Mouse (Mus musculus): Measurements from ENCODE around the gene Fuk. TPM values are rescaled to one million over a fixed set of nuclear protein-coding genes. Genes with fewer than 3 reads are reported as not detected.
"Not testable (repeated sequence)": the region's sequence is repeated elsewhere in the genome, so short reads cannot be mapped to it uniquely, and the experiment has no call there.

Gene Fuk
- polyA plus RNA-seq, 1 experiment = 22.1 TPM

DNA sequence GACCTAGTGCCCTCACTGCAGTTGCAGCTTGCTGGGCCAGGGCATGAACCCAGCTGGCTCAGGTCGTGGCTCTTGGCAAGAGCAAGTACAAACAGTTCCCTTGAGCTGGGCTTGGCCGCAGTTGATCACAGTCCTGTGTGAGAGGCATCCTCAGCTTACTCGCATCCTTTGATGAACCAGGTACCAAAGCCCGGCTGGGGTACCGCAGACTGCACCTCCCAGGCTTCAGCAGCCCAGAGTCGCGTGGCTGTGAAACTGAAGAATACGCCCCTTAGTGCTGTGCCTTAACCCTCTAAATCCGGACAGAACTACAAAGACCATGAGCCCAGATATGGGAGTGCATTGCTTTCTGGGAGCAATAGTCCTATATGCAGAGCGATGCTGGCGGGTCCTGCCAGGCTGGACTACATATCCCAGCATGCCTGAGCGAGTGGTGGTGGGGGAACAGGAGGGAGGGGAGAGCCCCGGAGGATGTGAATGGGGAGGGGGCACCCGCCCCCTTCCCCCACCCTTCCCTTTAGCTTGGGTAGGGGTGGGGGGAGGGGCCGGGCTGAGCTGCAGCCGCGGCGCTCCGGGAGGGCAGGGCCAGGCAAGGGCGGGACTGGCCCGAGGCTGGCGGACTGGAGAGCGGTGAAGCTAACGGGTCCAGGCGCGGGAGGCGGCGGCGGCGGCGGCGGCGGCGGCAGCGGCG, 17.2 kb upstream of the Fuk start, which contains the start of gene St3gal2:
St3gal2 (plus strand) TSS at position 582 of the 691 bp plus-strand sequence.
- Histone ChIP-seq H3K4me3 (ENCODE audit: control insufficient read depth, insufficient read depth, low read length) (peak within 1 kb of the TSS; percentile 51), H3K4me1 (replicated peaks; ENCODE audit: control insufficient read depth, insufficient read depth, low read length) (peaks cover 14% of the 10 kb centered on the region), H3K36me3 (ENCODE audit: control insufficient read depth, insufficient read depth, low read length) (no peaks in the 10 kb centered on the region), H3K27me3 (ENCODE audit: control insufficient read depth, insufficient read depth, low read length) (no peaks in the 10 kb centered on the region), H3K27ac (ENCODE audit: control insufficient read depth, insufficient read depth, low read length) (no peak within 1 kb of the TSS)
- peak; percentile 84 for DNase-seq
- TF ChIP-seq POLR2A (IDR thresholded peaks at IDR 0.05; ENCODE audit: control insufficient read depth, extremely low read depth, insufficient read depth, low read length, poor library complexity) = peak; percentile 13; the same call in 1 of the 2 replicates
- no peak for TF ChIP-seq CTCF (IDR thresholded peaks at IDR 0.05; ENCODE audit: borderline replicate concordance, control insufficient read depth, extremely low read depth, insufficient read depth, low read length, poor library complexity)
- 1% methylated on average over 36 of the region's 36 CpGs for WGBS

- H3K27me3 ChIP-seq (ENCODE audit: control insufficient read depth, insufficient read depth, low read length) = no peaks in the 10 kb centered on the region
- H3K36me3 ChIP-seq (ENCODE audit: control insufficient read depth, insufficient read depth, low read length) = no peaks in the 10 kb centered on the region
- H3K27ac ChIP-seq (ENCODE audit: control insufficient read depth, insufficient read depth, low read length) = no peak overlapping the region
- TF ChIP-seq CTCF (IDR thresholded peaks at IDR 0.05; ENCODE audit: borderline replicate concordance, control insufficient read depth, extremely low read depth, insufficient read depth, low read length, poor library complexity) (no peak), POLR2A (IDR thresholded peaks at IDR 0.05; ENCODE audit: control insufficient read depth, extremely low read depth, insufficient read depth, low read length, poor library complexity) (no peak)
- peaks cover 14% of the 10 kb centered on the region for H3K4me1 ChIP-seq (replicated peaks; ENCODE audit: control insufficient read depth, insufficient read depth, low read length)
- DNase-seq = no peak
- WGBS = 31% methylated on average over 8 of the region's 8 CpGs
- no peak overlapping the region for H3K4me3 ChIP-seq (ENCODE audit: control insufficient read depth, insufficient read depth, low read length)
These were observed 16.2 kb upstream of the Fuk start for GRCm38 (mm10) chr8:110918460-110918859.

GRCm38 (mm10) chr8:110918027-110918426, 15.7 kb upstream of the Fuk start:
- peaks cover 14% of the 10 kb centered on the region for H3K4me1 ChIP-seq (replicated peaks; ENCODE audit: control insufficient read depth, insufficient read depth, low read length)
- no peaks in the 10 kb centered on the region for H3K27me3 ChIP-seq (ENCODE audit: control insufficient read depth, insufficient read depth, low read length)
- 77% methylated on average over 11 of the region's 11 CpGs for WGBS
- DNase-seq = no peak
- no peak for TF ChIP-seq POLR2A (IDR thresholded peaks at IDR 0.05; ENCODE audit: control insufficient read depth, extremely low read depth, insufficient read depth, low read length, poor library complexity)
- no peak for TF ChIP-seq CTCF (IDR thresholded peaks at IDR 0.05; ENCODE audit: borderline replicate concordance, control insufficient read depth, extremely low read depth, insufficient read depth, low read length, poor library complexity)
- no peak overlapping the region for H3K27ac ChIP-seq (ENCODE audit: control insufficient read depth, insufficient read depth, low read length)
- H3K36me3 ChIP-seq (ENCODE audit: control insufficient read depth, insufficient read depth, low read length) = no peaks in the 10 kb centered on the region
- H3K4me3 ChIP-seq (ENCODE audit: control insufficient read depth, insufficient read depth, low read length) = no peak overlapping the region

- no peak for DNase-seq
- Histone ChIP-seq H3K27ac (ENCODE audit: control insufficient read depth, insufficient read depth, low read length) (no peak overlapping the region), H3K4me3 (ENCODE audit: control insufficient read depth, insufficient read depth, low read length) (no peak overlapping the region), H3K36me3 (ENCODE audit: control insufficient read depth, insufficient read depth, low read length) (no peaks in the 10 kb centered on the region), H3K4me1 (replicated peaks; ENCODE audit: control insufficient read depth, insufficient read depth, low read length) (peaks cover 14% of the 10 kb centered on the region), H3K27me3 (ENCODE audit: control insufficient read depth, insufficient read depth, low read length) (no peaks in the 10 kb centered on the region)
- WGBS = 46% methylated on average over 2 of the region's 2 CpGs
- TF ChIP-seq CTCF (IDR thresholded peaks at IDR 0.05; ENCODE audit: borderline replicate concordance, control insufficient read depth, extremely low read depth, insufficient read depth, low read length, poor library complexity) (no peak), POLR2A (IDR thresholded peaks at IDR 0.05; ENCODE audit: control insufficient read depth, extremely low read depth, insufficient read depth, low read length, poor library complexity) (no peak)
These were observed 15.1 kb upstream of the Fuk start for GRCm38 (mm10) chr8:110917415-110917814.

DNA sequence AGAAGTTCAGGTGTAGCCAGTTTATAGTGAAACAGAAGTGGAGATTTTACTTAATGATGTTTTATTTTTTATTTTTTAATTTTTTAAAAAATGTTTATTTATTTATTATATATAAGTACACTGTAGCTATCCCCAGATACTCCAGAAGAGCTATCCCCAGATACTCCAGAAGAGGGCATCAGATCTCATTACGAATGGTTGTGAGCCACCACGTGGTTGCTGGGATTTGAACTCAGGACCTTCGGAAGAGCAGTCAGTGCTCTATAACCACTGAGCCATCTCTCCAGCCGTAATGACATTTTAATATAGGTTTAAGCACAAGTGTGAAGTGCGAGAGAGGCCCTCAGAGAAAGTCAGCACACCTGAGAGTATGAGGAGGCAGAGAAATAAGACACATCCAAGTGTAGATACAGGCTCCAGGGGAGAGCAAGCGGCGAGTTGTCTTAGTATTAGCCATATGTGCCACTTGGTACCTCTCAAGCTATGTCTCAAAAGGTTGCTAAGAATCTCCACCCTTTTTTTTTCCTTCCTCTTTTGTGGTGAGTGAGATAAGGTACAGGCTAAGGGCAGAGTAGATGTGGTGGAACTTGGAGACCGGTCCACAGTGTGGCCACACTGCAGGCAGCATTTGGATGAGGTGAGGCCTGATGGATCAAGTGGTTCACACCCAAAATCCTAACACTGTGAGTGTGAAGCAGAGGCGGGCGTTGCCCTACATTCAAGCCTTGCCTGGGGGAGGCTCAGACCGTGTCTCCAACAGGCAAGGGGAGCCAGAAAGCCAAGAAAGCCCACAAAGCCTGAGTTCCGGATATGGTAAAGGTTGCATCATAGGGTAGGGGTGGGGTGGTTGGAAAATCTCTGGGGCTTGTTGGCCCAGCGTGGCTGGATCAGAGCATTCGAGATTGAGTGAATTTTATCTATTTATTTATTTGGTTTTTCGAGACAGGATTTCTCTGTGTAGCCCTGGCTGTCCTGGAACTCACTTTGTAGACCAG, 9.6 kb upstream of the Fuk start:
- Histone ChIP-seq H3K36me3 (ENCODE audit: control insufficient read depth, insufficient read depth, low read length) (no peaks in the 10 kb centered on the region), H3K4me3 (ENCODE audit: control insufficient read depth, insufficient read depth, low read length) (no peak overlapping the region), H3K4me1 (replicated peaks; ENCODE audit: control insufficient read depth, insufficient read depth, low read length) (peaks cover 4% of the 10 kb centered on the region; the same call in 1 of the 2 replicates), H3K27ac (ENCODE audit: control insufficient read depth, insufficient read depth, low read length) (no peak overlapping the region), H3K27me3 (ENCODE audit: control insufficient read depth, insufficient read depth, low read length) (no peaks in the 10 kb centered on the region)
- TF ChIP-seq CTCF (IDR thresholded peaks at IDR 0.05; ENCODE audit: borderline replicate concordance, control insufficient read depth, extremely low read depth, insufficient read depth, low read length, poor library complexity) (no peak), POLR2A (IDR thresholded peaks at IDR 0.05; ENCODE audit: control insufficient read depth, extremely low read depth, insufficient read depth, low read length, poor library complexity) (no peak)
- no peak for DNase-seq
- 32% methylated on average over 15 of the region's 15 CpGs for WGBS

GRCm38 (mm10) chr8:110909850-110910249, 7.6 kb upstream of the Fuk start:
- not testable (repeated sequence) for H3K27ac ChIP-seq (ENCODE audit: control insufficient read depth, insufficient read depth, low read length); H3K27me3 ChIP-seq (ENCODE audit: control insufficient read depth, insufficient read depth, low read length); H3K4me3 ChIP-seq (ENCODE audit: control insufficient read depth, insufficient read depth, low read length); H3K4me1 ChIP-seq (replicated peaks; ENCODE audit: control insufficient read depth, insufficient read depth, low read length); DNase-seq; H3K36me3 ChIP-seq (ENCODE audit: control insufficient read depth, insufficient read depth, low read length)

Data from thymus, adult 2 months (tissue).